Mouse (Mus musculus): ENCODE results near the gene Lama2. TPM values are rescaled to one million over a fixed set of nuclear protein-coding genes. Genes with fewer than 3 reads are reported as not detected.

Gene Lama2
- total and polyA plus RNA-seq, 3 experiments = not detected

DNA sequence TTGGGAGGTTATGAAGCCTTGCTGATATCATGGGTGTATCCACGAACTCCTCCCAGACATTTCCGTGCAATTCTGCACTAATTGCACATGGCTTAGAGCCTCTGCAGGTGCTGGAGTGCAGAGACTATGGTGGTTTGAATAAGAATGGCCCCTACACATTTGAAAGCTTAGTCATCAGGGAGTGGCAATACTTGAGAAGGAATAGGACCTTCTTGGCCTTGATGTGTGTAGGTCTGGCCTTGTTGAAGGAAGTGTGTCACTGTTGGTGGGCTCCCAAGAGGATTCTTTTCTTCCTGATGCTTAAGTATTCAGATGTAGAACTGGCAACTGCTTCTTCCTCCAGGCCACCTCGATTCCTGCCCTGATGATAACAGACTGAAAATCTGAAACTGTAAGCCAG is 661.0 kb downstream of the Lama2 start:
- Histone ChIP-seq H3K27ac (ENCODE audit: control insufficient read depth, low read depth, low read length) (no peak overlapping the region), H3K4me3 (ENCODE audit: control insufficient read depth in 1 of 2, insufficient read depth in 1 of 2, low read depth in 2 of 2, low read length in 2 of 2) (no peak overlapping the region), H3K4me1 (ENCODE audit: control insufficient read depth in 1 of 2, insufficient read depth in 2 of 2, low read length in 2 of 2) (no peaks in the 10 kb centered on the region), H3K9ac (ENCODE audit: control insufficient read depth, low read depth, low read length, poor library complexity, severe bottlenecking) (no peak overlapping the region), H3K36me3 (ENCODE audit: control insufficient read depth in 1 of 2, insufficient read depth in 2 of 2, low read length in 2 of 2) (no peaks in the 10 kb centered on the region), H3K79me2 (ENCODE audit: control insufficient read depth, insufficient read depth, low read length, poor library complexity) (no peaks in the 10 kb centered on the region), H3K27me3 (ENCODE audit: control insufficient read depth in 1 of 2, insufficient read depth in 2 of 2, low read length in 2 of 2) (peaks cover 0 to 2% of the 10 kb centered on the region in 2 experiments; a peak in 1 of 4 replicates), H3K9me3 (replicated peaks; ENCODE audit: insufficient read depth, low read length) (no peaks in the 10 kb centered on the region)
- TF ChIP-seq CTCF (IDR thresholded peaks at IDR 0.05 in 2 of 3, conservative IDR thresholded peaks at IDR 0.05 in 1 of 3; ENCODE audit: control insufficient read depth in 1 of 3, insufficient read depth in 1 of 3, low read depth in 2 of 3, low read length in 3 of 3, poor library complexity in 1 of 3, severe bottlenecking in 1 of 3) = no peak
- TF ChIP-seq HCFC1 (IDR thresholded peaks at IDR 0.05; ENCODE audit: low read depth, low read length) = no peak
- no peak for TF ChIP-seq CHD1 (IDR thresholded peaks at IDR 0.05; ENCODE audit: low read depth, low read length)
- TF ChIP-seq TAL1 (IDR thresholded peaks at IDR 0.05; ENCODE audit: low read length) = no peak
- TF ChIP-seq ZC3H11A (IDR thresholded peaks at IDR 0.05; ENCODE audit: low read depth, low read length) = no peak
- TF ChIP-seq POLR2AphosphoS2 (IDR thresholded peaks at IDR 0.05; ENCODE audit: low read length) = no peak
- TF ChIP-seq MYC (IDR thresholded peaks at IDR 0.05; ENCODE audit: low read depth, low read length) = no peak
- TF ChIP-seq UBTF (IDR thresholded peaks at IDR 0.05; ENCODE audit: borderline replicate concordance, insufficient read depth, low read depth, low read length) = no peak
- TF ChIP-seq MXI1 (IDR thresholded peaks at IDR 0.05; ENCODE audit: low read depth, low read length) = no peak
- no peak for DNase-seq (ENCODE audit: low read depth, low spot score)

DNA sequence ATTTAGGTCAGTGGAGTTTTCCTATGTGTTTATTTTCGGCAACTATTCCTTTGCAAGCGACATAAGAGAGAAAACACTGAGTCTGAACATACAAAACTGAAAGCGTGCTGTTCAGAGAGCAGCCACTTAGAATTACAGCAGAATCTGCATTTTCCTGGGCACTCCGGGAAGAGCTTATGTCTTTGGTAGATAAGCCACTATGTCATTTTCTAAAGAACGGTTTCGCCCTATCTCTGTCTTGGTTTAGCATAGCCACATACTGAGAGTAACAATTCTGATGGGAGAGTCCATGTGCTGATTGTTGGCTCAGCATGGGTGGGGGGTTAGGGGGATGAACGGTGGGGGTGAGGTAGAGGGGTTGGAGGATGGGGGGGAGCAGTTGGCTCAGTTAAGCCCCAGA is 669.1 kb downstream of the Lama2 start:
- Histone ChIP-seq H3K79me2 (ENCODE audit: control insufficient read depth, insufficient read depth, low read length, poor library complexity) (no peaks in the 10 kb centered on the region), H3K9me3 (replicated peaks; ENCODE audit: insufficient read depth, low read length) (no peaks in the 10 kb centered on the region), H3K4me1 (ENCODE audit: control insufficient read depth in 1 of 2, insufficient read depth in 2 of 2, low read length in 2 of 2) (peaks cover 0 to 5% of the 10 kb centered on the region in 2 experiments; a peak in 2 of 4 replicates), H3K9ac (ENCODE audit: control insufficient read depth, low read depth, low read length, poor library complexity, severe bottlenecking) (peak overlapping the region; percentile 49), H3K36me3 (ENCODE audit: control insufficient read depth in 1 of 2, insufficient read depth in 2 of 2, low read length in 2 of 2) (peaks cover 0 to 5% of the 10 kb centered on the region in 2 experiments; a peak in 2 of 4 replicates), H3K27ac (ENCODE audit: control insufficient read depth, low read depth, low read length) (no peak overlapping the region), H3K4me3 (ENCODE audit: control insufficient read depth in 1 of 2, insufficient read depth in 1 of 2, low read depth in 2 of 2, low read length in 2 of 2) (peak overlapping the region; percentile 61 to 72), H3K27me3 (ENCODE audit: control insufficient read depth in 1 of 2, insufficient read depth in 2 of 2, low read length in 2 of 2) (no peaks in the 10 kb centered on the region)
- TF ChIP-seq TAL1 (IDR thresholded peaks at IDR 0.05; ENCODE audit: low read length) (peak; percentile 11; the same call in 1 of the 2 replicates), GATA1 (IDR thresholded peaks at IDR 0.05; ENCODE audit: low read depth, low read length) (peak; percentile 70), ETS1 (IDR thresholded peaks at IDR 0.05; ENCODE audit: low read depth, low read length) (peak; percentile 62), HCFC1 (IDR thresholded peaks at IDR 0.05; ENCODE audit: low read depth, low read length) (no peak), EP300 (IDR thresholded peaks at IDR 0.05; ENCODE audit: low read depth in 1 of 2, low read length in 2 of 2) (peak; percentile 77 to 80), ELF1 (IDR thresholded peaks at IDR 0.05; ENCODE audit: low read depth, low read length) (0 out of 2 replicates have a peak, but pooled peaks have one; percentile 19), MYB (IDR thresholded peaks at IDR 0.05; ENCODE audit: low read depth, low read length) (peak; percentile 30; the same call in 1 of the 2 replicates), JUND (IDR thresholded peaks at IDR 0.05; ENCODE audit: low read depth, low read length) (no peak), TCF12 (IDR thresholded peaks at IDR 0.05; ENCODE audit: low read depth, low read length) (peak; percentile 55; the same call in 1 of the 2 replicates), RCOR1 (IDR thresholded peaks at IDR 0.05; ENCODE audit: low read depth, low read length) (peak; percentile 66), BHLHE40 (IDR thresholded peaks at IDR 0.05; ENCODE audit: borderline replicate concordance, low read depth, low read length) (0 out of 2 replicates have a peak, but pooled peaks have one; percentile 22), ZNF384 (IDR thresholded peaks at IDR 0.05; ENCODE audit: low read depth, low read length) (no peak), TBP (IDR thresholded peaks at IDR 0.05; ENCODE audit: low read depth, low read length) (no peak), SMC3 (IDR thresholded peaks at IDR 0.05; ENCODE audit: low read depth, low read length) (peak; percentile 18), MAFK (IDR thresholded peaks at IDR 0.05; ENCODE audit: borderline replicate concordance, low read depth, low read length) (0 out of 2 replicates have a peak, but pooled peaks have one; percentile 15), USF2 (IDR thresholded peaks at IDR 0.05; ENCODE audit: borderline replicate concordance in 1 of 2, insufficient read depth in 1 of 2, low read depth in 1 of 2, low read length in 2 of 2) (no peak), MAX (IDR thresholded peaks at IDR 0.05; ENCODE audit: low read length) (0 out of 2 replicates have a peak, but pooled peaks have one; percentile 32), MXI1 (IDR thresholded peaks at IDR 0.05; ENCODE audit: low read depth, low read length) (peak; percentile 54), MYC (IDR thresholded peaks at IDR 0.05; ENCODE audit: low read depth, low read length) (peak; percentile 59; the same call in 1 of the 2 replicates)
- peak; percentile 78 for DNase-seq (ENCODE audit: low read depth, low spot score)

Data from MEL (cell line).